Mouse (Mus musculus) liver, postnatal 0 days (tissue): ENCODE data around the gene Lipe. TPM values are rescaled to one million over a fixed set of nuclear protein-coding genes. Genes with fewer than 3 reads are reported as not detected.

Source experiments
- ATAC-seq: fragments of 200-750 bp; cut with Nextera tagmentation; 2 replicates; pipeline ENCODE4 v1.8.0; 2017; ENCODE audit warnings: mild to moderate bottlenecking, moderate library complexity
- DNase-seq: peaks from one replicate; pipeline ENCODE4 v3.0.0-alpha.2; 2016
- H3K27ac ChIP-seq: fragments of 300-500 bp; sonication (generic); 2 replicates; pipeline ENCODE4 v1.5.1; 2014; ENCODE audit warnings: antibody characterized with exemption, moderate library complexity, mild to moderate bottlenecking, low read depth
- H3K27me3 ChIP-seq: fragments of 300-500 bp; sonication (generic); 2 replicates; pipeline ENCODE4 v1.6.1; 2014; ENCODE audit warnings: low read length, control low read depth, mixed read lengths; ENCODE audit not compliant: insufficient read depth
- H3K36me3 ChIP-seq: fragments of 300-500 bp; sonication (generic); replicated peaks from 2 replicates; pipeline ENCODE4 v1.6.1; 2014; ENCODE audit warnings: mild to moderate bottlenecking, control low read depth, low read length, moderate library complexity, mixed read lengths; ENCODE audit not compliant: insufficient read depth
- H3K4me1 ChIP-seq: fragments of 300-500 bp; sonication (generic); 2 replicates; pipeline ENCODE4 v1.6.1; 2014; ENCODE audit warnings: antibody characterized with exemption, mild to moderate bottlenecking, control low read depth; ENCODE audit not compliant: insufficient read depth
- H3K4me2 ChIP-seq: fragments of 300-500 bp; sonication (generic); 2 replicates; pipeline ENCODE4 v1.6.1; 2014; ENCODE audit warnings: low read depth, mild to moderate bottlenecking, low read length, moderate library complexity, mixed read lengths
- H3K4me3 ChIP-seq: fragments of 300-500 bp; sonication (generic); 2 replicates; pipeline ENCODE4 v1.5.1; 2014; ENCODE audit warnings: low read depth, low read length
- H3K9ac ChIP-seq: fragments of 300-500 bp; sonication (generic); replicated peaks from 2 replicates; pipeline ENCODE4 v1.6.1; 2014; ENCODE audit warnings: mild to moderate bottlenecking, moderate library complexity
- H3K9me3 ChIP-seq: fragments of 300-500 bp; sonication (generic); 2 replicates; pipeline ENCODE4 v1.6.1; 2016; ENCODE audit warnings: mild to moderate bottlenecking, control low read depth, low read length, mixed read lengths
- CTCF ChIP-seq: sonication (generic); IDR thresholded peaks from 2 replicates; pipeline ENCODE4 v1.5.1; 2016; ENCODE audit warnings: antibody characterized with exemption, low read depth
- EP300 ChIP-seq: IDR thresholded peaks from 2 replicates; pipeline ENCODE4 v1.6.1; 2016; ENCODE audit warnings: antibody characterized with exemption, low read depth, mild to moderate bottlenecking
- WGBS: fragments of 180-500 bp; shearing (Covaris S2); extraction: QIAGEN DNeasy Blood & Tissue Kit; methylation state at CpG from one replicate; pipeline ENCODE4 v1.1.7; 2014; ENCODE audit not compliant: insufficient replicate concordance; 5-methylcytosine and 5-hydroxymethylcytosine counted together
- polyA plus RNA-seq: library from polyadenylated mRNA; unstranded; fragments of >200 nt; fragmentation: Nextera tagmentation; extraction: Ambion mirVana; gene quantifications from 2 replicates; pipeline ENCODE4 v1.2.1, GENCODE M21; 2015

The Lipe gene
- polyA plus RNA-seq, 1 experiment from 2014 or later: 5.5 TPM

GRCm38 (mm10) chr7:25395558-25396521, 2.7 kb downstream of the Lipe start:
- H3K36me3 ChIP-seq: no peaks in the 10 kb centered on the region
- no peaks in the 10 kb centered on the region for H3K9me3 ChIP-seq
- peak overlapping the region; percentile 72 for H3K9ac ChIP-seq
- WGBS: 5% methylated on average over 52 of the region's 52 CpGs
- H3K4me2 ChIP-seq: peak overlapping the region; percentile 83
- TF ChIP-seq CTCF (no peak), EP300 (peak; percentile 46; the same call in 1 of the 2 replicates)
- peak; percentile 97 for ATAC-seq
- peak; percentile 95 for DNase-seq
- peak overlapping the region; percentile 63 for H3K4me3 ChIP-seq
- H3K27ac ChIP-seq: peak overlapping the region; percentile 79
- H3K4me1 ChIP-seq: peaks cover 34% of the 10 kb centered on the region
- no peaks in the 10 kb centered on the region for H3K27me3 ChIP-seq

GRCm38 (mm10) chr7:25395186-25395557, 3.3 kb downstream of the Lipe start:
- 1% methylated on average over 22 of the region's 22 CpGs for WGBS
- Histone ChIP-seq H3K9me3 (no peaks in the 10 kb centered on the region), H3K9ac (peak overlapping the region; percentile 72), H3K27me3 (no peaks in the 10 kb centered on the region), H3K4me1 (peaks cover 41% of the 10 kb centered on the region), H3K4me2 (peak overlapping the region; percentile 83), H3K4me3 (peak overlapping the region; percentile 63), H3K27ac (peak overlapping the region; percentile 79), H3K36me3 (no peaks in the 10 kb centered on the region)
- ATAC-seq (peak; percentile 12), DNase-seq (no peak)
- TF ChIP-seq EP300 (no peak), CTCF (no peak)

DNA sequence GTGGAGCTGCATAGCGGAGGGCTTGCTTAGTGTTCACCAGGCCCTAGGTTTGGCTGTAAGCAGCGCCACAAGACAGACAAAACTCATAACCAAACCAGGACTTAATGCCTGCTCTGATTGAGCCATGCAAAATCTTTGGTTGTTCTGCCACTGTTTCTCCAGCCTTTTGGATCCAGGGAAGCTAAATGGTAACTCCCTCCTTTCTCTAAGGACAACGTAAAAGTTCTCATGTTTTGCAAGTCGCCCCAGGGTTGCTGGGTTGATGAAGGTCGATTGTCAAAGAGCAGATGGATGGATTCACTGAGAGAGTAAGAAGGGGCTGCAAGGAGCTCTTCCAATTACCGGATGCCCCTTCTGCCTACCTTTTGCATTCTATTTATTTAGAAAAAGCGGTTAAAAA, 3.8 kb downstream of the Lipe start:
- Histone ChIP-seq H3K9me3 (no peaks in the 10 kb centered on the region), H3K4me3 (peak overlapping the region; percentile 63), H3K4me1 (peaks cover 45% of the 10 kb centered on the region), H3K9ac (peak overlapping the region; percentile 72), H3K4me2 (peak overlapping the region; percentile 83), H3K27me3 (no peaks in the 10 kb centered on the region), H3K36me3 (no peaks in the 10 kb centered on the region), H3K27ac (peak overlapping the region; percentile 79)
- no peak for DNase-seq
- WGBS: 19% methylated on average over 7 of the region's 7 CpGs
- TF ChIP-seq EP300 (no peak), CTCF (no peak)
- no peak for ATAC-seq

- no peak overlapping the region; the same call in 1 of the 2 replicates for H3K4me3 ChIP-seq
- H3K9me3 ChIP-seq: no peaks in the 10 kb centered on the region
- H3K36me3 ChIP-seq: peaks cover 2% of the 10 kb centered on the region
- WGBS: 79% methylated on average over 8 of the region's 8 CpGs
- H3K27ac ChIP-seq: no peak overlapping the region
- ATAC-seq (no peak), DNase-seq (no peak)
- H3K4me2 ChIP-seq: peak overlapping the region; percentile 83
- TF ChIP-seq CTCF (no peak), EP300 (no peak)
- H3K4me1 ChIP-seq: peaks cover 50% of the 10 kb centered on the region
- H3K27me3 ChIP-seq: no peaks in the 10 kb centered on the region
- peak overlapping the region; percentile 11 for H3K9ac ChIP-seq
These were observed 4.9 kb downstream of the Lipe start for GRCm38 (mm10) chr7:25393451-25394210.

- no peaks in the 10 kb centered on the region for H3K27me3 ChIP-seq
- peaks cover 10% of the 10 kb centered on the region for H3K36me3 ChIP-seq
- no peaks in the 10 kb centered on the region for H3K9me3 ChIP-seq
- H3K4me1 ChIP-seq: peaks cover 50% of the 10 kb centered on the region
- H3K4me2 ChIP-seq: no peak overlapping the region
- no peak for TF ChIP-seq EP300
- no peak for TF ChIP-seq CTCF
- ATAC-seq (no peak), DNase-seq (no peak)
- no peak overlapping the region for H3K9ac ChIP-seq
- 76% methylated on average over 7 of the region's 7 CpGs for WGBS
- H3K4me3 ChIP-seq: no peak overlapping the region
- H3K27ac ChIP-seq: no peak overlapping the region
These were observed 5.7 kb downstream of the Lipe start for GRCm38 (mm10) chr7:25392851-25393250.
